Comparison of ENCODE assay signal across 28 mouse cellular contexts in the genomic region with DNA sequence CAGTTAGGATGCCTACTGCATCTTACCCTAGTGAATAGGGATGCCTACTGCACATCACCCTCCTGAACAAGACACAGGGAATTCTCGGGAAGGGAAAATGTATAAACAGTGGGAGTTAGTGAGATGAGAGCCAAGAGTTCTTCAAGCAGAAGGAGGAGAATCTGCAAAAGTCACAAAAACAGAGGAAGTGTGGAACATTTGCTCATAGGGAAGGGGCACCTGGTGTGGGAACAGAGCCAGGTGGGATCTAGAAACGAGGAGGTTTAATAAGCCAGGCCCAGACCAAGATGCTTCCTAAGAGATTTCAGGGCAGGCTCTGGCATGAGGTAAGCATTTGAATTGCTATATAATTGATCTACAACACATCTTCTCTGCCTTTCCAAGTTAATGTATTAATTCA.
A peak's percentile ranks its signal among the peaks of the same experiment; 100 is the strongest.
DNase-seq lines count a peak whose midpoint lies in the region; ATAC-seq lines count a peak whose summit lies in the region.
"Had no signal": no experiment of that assay in that cellular context is flagged by ENCODE, and none has a peak within 500 bp of the region (broad histone marks: within the 10 kb centered on the region; RNA-seq: fewer than 3 reads in every experiment).

No protein-coding gene starts in this region.

- peaks cover 5% of the 10 kb centered on the region for H3K4me1 ChIP-seq in forebrain, embryonic 16.5 days (replicated peaks; ENCODE audit: control insufficient read depth, insufficient read depth, low read length)
- no peaks in the 10 kb centered on the region for H3K4me1 ChIP-seq in forebrain, embryonic 12.5 days
- H3K4me1 ChIP-seq: limb, embryonic 12.5 days; liver, embryonic 12.5 days; midbrain, embryonic 12.5 days; stomach, embryonic 15.5 days had no signal

- WGBS in forebrain, embryonic 16.5 days, result 47% methylated on average over 2 of the region's 2 CpGs
- WGBS in forebrain, embryonic 12.5 days, result 79% methylated on average over 2 of the region's 2 CpGs

- H3K4me3 ChIP-seq in forebrain, embryonic 16.5 days (replicated peaks; ENCODE audit: low read length), result no peak overlapping the region
- H3K4me3 ChIP-seq in forebrain, embryonic 12.5 days (replicated peaks), result no peak overlapping the region
- H3K4me3 ChIP-seq: limb, embryonic 12.5 days; liver, embryonic 12.5 days; midbrain, embryonic 12.5 days; neural tube, embryonic 15.5 days; stomach, embryonic 15.5 days had no signal

- no peak overlapping the region for H3K4me2 ChIP-seq in forebrain, embryonic 16.5 days (ENCODE audit: low read length)
- no peak overlapping the region for H3K4me2 ChIP-seq in forebrain, embryonic 12.5 days
- H3K4me2 ChIP-seq: heart, embryonic 11.5 days; limb, embryonic 12.5 days; liver, embryonic 12.5 days; midbrain, embryonic 12.5 days; neural tube, embryonic 15.5 days; stomach, embryonic 15.5 days had no signal

- DNase-seq in brain, adult 2 months (ENCODE audit: low read depth, low spot score), result peak; percentile 63
- peak; percentile 22 for DNase-seq in brain, embryonic 18.5 days (ENCODE audit: low read depth, low spot score)
- peak; percentile 39 to 48 for DNase-seq in right cerebral cortex, postnatal 10 days (ENCODE audit: low spot score in 2 of 2)
- no peak for DNase-seq in ovary, adult 18-20 months (ENCODE audit: low spot score)
- DNase-seq in lung, postnatal 14 days, result no peak
- DNase-seq: adrenal gland, postnatal 36 days; B cell, adult 2 months; cerebellum, adult 18-20 months; gastrocnemius, postnatal 10 days; heart, postnatal 10 days; kidney, adult 9 months; kidney, postnatal 25 days; lung, adult 18-20 months; lung, postnatal 10 days; thymus, postnatal 25 days had no signal

- H3K27ac ChIP-seq in forebrain, embryonic 16.5 days (ENCODE audit: low read length), result no peak overlapping the region; the same call in 1 of the 2 replicates
- no peak overlapping the region for H3K27ac ChIP-seq in forebrain, embryonic 12.5 days
- H3K27ac ChIP-seq: hindbrain, postnatal 0 days; limb, embryonic 12.5 days; liver, embryonic 12.5 days; midbrain, embryonic 12.5 days; neural tube, embryonic 15.5 days; stomach, embryonic 15.5 days had no signal

- no peak overlapping the region for H3K9ac ChIP-seq in forebrain, embryonic 16.5 days (replicated peaks; ENCODE audit: low read depth, low read length)
- no peak overlapping the region for H3K9ac ChIP-seq in forebrain, embryonic 12.5 days
- H3K9ac ChIP-seq: limb, embryonic 12.5 days; liver, embryonic 12.5 days; midbrain, embryonic 12.5 days; neural tube, embryonic 15.5 days; stomach, embryonic 15.5 days had no signal

- H3K36me3 ChIP-seq in forebrain, embryonic 16.5 days (ENCODE audit: control insufficient read depth, insufficient read depth), result no peaks in the 10 kb centered on the region
- no peaks in the 10 kb centered on the region for H3K36me3 ChIP-seq in forebrain, embryonic 12.5 days (replicated peaks)
- H3K36me3 ChIP-seq: G1E; limb, embryonic 12.5 days; liver, embryonic 12.5 days; midbrain, embryonic 12.5 days; neural tube, embryonic 15.5 days; stomach, embryonic 15.5 days had no signal

- ATAC-seq in forebrain, embryonic 16.5 days, result peak; percentile 59
- ATAC-seq in forebrain, embryonic 12.5 days (ENCODE audit: low FRiP score), result no peak
- ATAC-seq: hindbrain, postnatal 0 days; intestine, embryonic 16.5 days; liver, embryonic 12.5 days; Patski had no signal

- no peaks in the 10 kb centered on the region for H3K9me3 ChIP-seq in forebrain, embryonic 16.5 days (ENCODE audit: control insufficient read depth, low read length)
- no peaks in the 10 kb centered on the region for H3K9me3 ChIP-seq in forebrain, embryonic 12.5 days
- H3K9me3 ChIP-seq: limb, embryonic 12.5 days; liver, embryonic 12.5 days; midbrain, embryonic 12.5 days; neural tube, embryonic 15.5 days; stomach, embryonic 15.5 days had no signal

- H3K27me3 ChIP-seq in forebrain, embryonic 16.5 days (replicated peaks; ENCODE audit: control insufficient read depth, insufficient read depth, low read length), result no peaks in the 10 kb centered on the region
- H3K27me3 ChIP-seq in forebrain, embryonic 12.5 days, result no peaks in the 10 kb centered on the region
- H3K27me3 ChIP-seq: CH12.LX; limb, embryonic 12.5 days; liver, embryonic 12.5 days; midbrain, embryonic 12.5 days; neural tube, embryonic 15.5 days; stomach, embryonic 15.5 days had no signal

Comparison
In these comparisons a context has a peak if more than half of its experiments do, and no peak if none do; other contexts are left out.
1. DNase-seq: peak in brain, adult 2 months (single experiment), brain, embryonic 18.5 days (single experiment) and right cerebral cortex, postnatal 10 days (2 of 2); none in ovary, adult 18-20 months (single experiment) and lung, postnatal 14 days (single experiment).